Mouse (Mus musculus): Measurements from ENCODE around the gene Jund. TPM values are rescaled to one million over a fixed set of nuclear protein-coding genes. Genes with fewer than 3 reads are reported as not detected.

Jund gene
- total and polyA plus RNA-seq, 3 experiments = 16.5 to 18.8 TPM; not detected in 1

DNA sequence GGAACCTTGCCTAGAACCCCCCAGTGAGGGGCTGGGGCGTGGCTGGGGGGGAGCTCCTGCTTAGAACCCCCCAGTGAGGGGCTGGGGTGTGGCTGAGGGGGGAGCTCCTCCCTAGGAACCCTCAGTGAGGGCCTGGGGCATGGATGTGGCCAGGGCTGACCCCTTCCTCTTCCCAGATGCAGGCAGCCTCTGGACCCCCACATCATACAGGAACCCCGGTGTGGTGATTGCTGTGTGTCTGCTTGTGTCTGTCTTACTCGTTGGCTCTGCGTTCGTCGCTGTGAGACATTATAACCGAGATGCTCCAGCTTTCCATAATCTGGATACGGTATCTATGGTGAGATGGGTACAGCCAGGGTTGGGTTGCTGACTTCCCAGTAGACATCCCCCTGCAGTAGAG, 22.9 kb downstream of the Jund start:
- no peak for DNase-seq (ENCODE audit: low read depth, low spot score)
- Histone ChIP-seq H3K36me3 (ENCODE audit: control insufficient read depth in 1 of 2, insufficient read depth in 2 of 2, low read length in 2 of 2) (no peaks in the 10 kb centered on the region), H3K4me1 (ENCODE audit: control insufficient read depth in 1 of 2, insufficient read depth in 2 of 2, low read length in 2 of 2) (no peaks in the 10 kb centered on the region), H3K27ac (ENCODE audit: control insufficient read depth, low read depth, low read length) (no peak overlapping the region), H3K9me3 (replicated peaks; ENCODE audit: insufficient read depth, low read length) (no peaks in the 10 kb centered on the region), H3K79me2 (ENCODE audit: control insufficient read depth, insufficient read depth, low read length, poor library complexity) (no peaks in the 10 kb centered on the region), H3K27me3 (ENCODE audit: control insufficient read depth in 1 of 2, insufficient read depth in 2 of 2, low read length in 2 of 2) (no peaks in the 10 kb centered on the region; a peak in 2 of 4 replicates), H3K4me3 (ENCODE audit: control insufficient read depth in 1 of 2, insufficient read depth in 1 of 2, low read depth in 2 of 2, low read length in 2 of 2) (no peak overlapping the region), H3K9ac (ENCODE audit: control insufficient read depth, low read depth, low read length, poor library complexity, severe bottlenecking) (no peak overlapping the region)
- TF ChIP-seq RCOR1 (IDR thresholded peaks at IDR 0.05; ENCODE audit: low read depth, low read length) (no peak), POLR2AphosphoS5 (IDR thresholded peaks at IDR 0.05; ENCODE audit: borderline replicate concordance, low read depth, low read length) (no peak), MXI1 (IDR thresholded peaks at IDR 0.05; ENCODE audit: low read depth, low read length) (no peak), NRF1 (IDR thresholded peaks at IDR 0.05; ENCODE audit: insufficient read depth, low read depth, low read length, poor library complexity, severe bottlenecking) (no peak), ETS1 (IDR thresholded peaks at IDR 0.05; ENCODE audit: low read depth, low read length) (no peak), MAZ (IDR thresholded peaks at IDR 0.05; ENCODE audit: low read depth, low read length) (no peak)

DNA sequence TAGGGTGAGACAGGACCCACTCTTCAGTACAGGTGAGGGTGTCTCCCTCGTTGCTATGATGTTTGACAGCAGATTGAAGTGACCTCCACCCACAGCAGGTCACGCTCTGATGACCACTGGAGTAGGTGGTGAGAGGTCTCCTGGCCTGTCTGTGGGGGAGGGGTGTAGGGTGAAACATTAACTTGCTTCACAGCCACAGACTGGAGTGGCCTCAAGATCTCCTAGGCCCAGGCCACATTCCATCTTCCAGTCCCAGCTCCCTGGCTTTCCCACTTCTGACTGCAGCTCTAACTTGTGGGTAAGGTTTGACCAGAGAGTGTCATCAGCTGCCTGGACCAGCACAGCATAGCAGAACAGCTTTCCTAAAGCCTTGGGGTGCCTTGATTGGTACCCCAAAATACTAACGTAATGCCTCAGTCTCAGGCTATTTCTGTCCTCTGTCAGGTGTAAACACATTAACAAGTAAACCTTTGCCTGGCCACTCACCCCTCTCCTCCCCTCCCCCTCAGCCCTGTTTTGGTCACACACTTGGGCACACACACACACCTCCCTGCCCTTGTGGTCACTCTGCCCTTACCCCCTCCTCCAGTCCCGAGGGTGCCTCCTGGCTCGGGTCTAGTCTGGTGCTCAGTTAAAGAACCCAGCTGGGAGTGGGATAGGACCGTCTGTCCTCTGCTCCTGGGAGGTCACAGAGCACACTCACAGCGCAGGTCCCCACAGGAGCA, 24.9 kb downstream of the Jund start, which contains the start of gene Pde4c:
Gene Pde4c, plus strand, starts transcription at position 235 of the 725 bp plus-strand sequence.
- Histone ChIP-seq H3K9ac (ENCODE audit: control insufficient read depth, low read depth, low read length, poor library complexity, severe bottlenecking) (no peak within 1 kb of the TSS), H3K27me3 (ENCODE audit: control insufficient read depth in 1 of 2, insufficient read depth in 2 of 2, low read length in 2 of 2) (no peaks in the 10 kb centered on the region; a peak in 2 of 4 replicates), H3K9me3 (replicated peaks; ENCODE audit: insufficient read depth, low read length) (no peaks in the 10 kb centered on the region), H3K4me1 (ENCODE audit: control insufficient read depth in 1 of 2, insufficient read depth in 2 of 2, low read length in 2 of 2) (no peaks in the 10 kb centered on the region), H3K79me2 (ENCODE audit: control insufficient read depth, insufficient read depth, low read length, poor library complexity) (no peaks in the 10 kb centered on the region), H3K27ac (ENCODE audit: control insufficient read depth, low read depth, low read length) (no peak within 1 kb of the TSS), H3K36me3 (ENCODE audit: control insufficient read depth in 1 of 2, insufficient read depth in 2 of 2, low read length in 2 of 2) (no peaks in the 10 kb centered on the region), H3K4me3 (ENCODE audit: control insufficient read depth in 1 of 2, insufficient read depth in 1 of 2, low read depth in 2 of 2, low read length in 2 of 2) (no peak within 1 kb of the TSS)
- DNase-seq (ENCODE audit: low read depth, low spot score) = no peak
- no peak for TF ChIP-seq SIN3A (IDR thresholded peaks at IDR 0.05; ENCODE audit: low read length)
- TF ChIP-seq RCOR1 (IDR thresholded peaks at IDR 0.05; ENCODE audit: low read depth, low read length) = no peak
- TF ChIP-seq ZC3H11A (IDR thresholded peaks at IDR 0.05; ENCODE audit: low read depth, low read length) = no peak
- TF ChIP-seq MEF2A (IDR thresholded peaks at IDR 0.05; ENCODE audit: extremely low read depth, insufficient replicate concordance, low read depth, low read length, poor library complexity, severe bottlenecking) = no peak
- no peak for TF ChIP-seq MYC (IDR thresholded peaks at IDR 0.05; ENCODE audit: low read depth, low read length)
- no peak for TF ChIP-seq CHD1 (IDR thresholded peaks at IDR 0.05; ENCODE audit: low read depth, low read length)
- no peak for TF ChIP-seq POLR2AphosphoS5 (IDR thresholded peaks at IDR 0.05; ENCODE audit: borderline replicate concordance, low read depth, low read length)

DNA sequence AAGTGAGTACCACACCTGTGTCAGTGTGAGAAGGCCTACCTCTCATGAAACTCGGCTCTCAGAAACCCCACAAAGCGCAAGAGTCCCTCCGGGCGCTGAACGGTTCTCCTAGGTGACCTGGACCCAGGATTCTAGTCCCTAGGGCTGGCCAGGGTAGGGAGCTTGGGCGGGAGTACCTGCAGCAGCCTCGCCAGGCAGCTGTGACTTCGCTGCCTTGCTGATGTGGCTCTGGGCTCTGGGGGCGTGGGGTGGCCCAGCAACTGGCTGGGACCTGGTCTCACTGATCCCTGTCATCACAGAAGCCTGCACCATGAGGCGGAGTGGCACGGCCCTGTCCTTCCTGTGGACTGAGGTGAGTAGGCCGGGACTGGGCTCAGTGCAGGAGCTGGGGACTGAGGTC, 25.5 kb downstream of the Jund start:
- Histone ChIP-seq H3K9me3 (replicated peaks; ENCODE audit: insufficient read depth, low read length) (no peaks in the 10 kb centered on the region), H3K27ac (ENCODE audit: control insufficient read depth, low read depth, low read length) (no peak overlapping the region)

More for the DNA sequence above, 25.5 kb downstream of the Jund start:
- no peak overlapping the region for H3K4me3 ChIP-seq (ENCODE audit: control insufficient read depth in 1 of 2, insufficient read depth in 1 of 2, low read depth in 2 of 2, low read length in 2 of 2)
- H3K4me1 ChIP-seq (ENCODE audit: control insufficient read depth in 1 of 2, insufficient read depth in 2 of 2, low read length in 2 of 2) = no peaks in the 10 kb centered on the region
- H3K79me2 ChIP-seq (ENCODE audit: control insufficient read depth, insufficient read depth, low read length, poor library complexity) = no peaks in the 10 kb centered on the region
- H3K9ac ChIP-seq (ENCODE audit: control insufficient read depth, low read depth, low read length, poor library complexity, severe bottlenecking) = no peak overlapping the region
- DNase-seq (ENCODE audit: low read depth, low spot score) = no peak
- H3K27me3 ChIP-seq (ENCODE audit: control insufficient read depth in 1 of 2, insufficient read depth in 2 of 2, low read length in 2 of 2) = no peaks in the 10 kb centered on the region; a peak in 3 of 4 replicates
- TF ChIP-seq GABPA (IDR thresholded peaks at IDR 0.05; ENCODE audit: low read depth, low read length) = no peak
- no peak for TF ChIP-seq MXI1 (IDR thresholded peaks at IDR 0.05; ENCODE audit: low read depth, low read length)
- no peak for TF ChIP-seq CTCF (IDR thresholded peaks at IDR 0.05 in 2 of 3, conservative IDR thresholded peaks at IDR 0.05 in 1 of 3; ENCODE audit: control insufficient read depth in 1 of 3, insufficient read depth in 1 of 3, low read depth in 2 of 3, low read length in 3 of 3, poor library complexity in 1 of 3, severe bottlenecking in 1 of 3)
- no peak for TF ChIP-seq SMC3 (IDR thresholded peaks at IDR 0.05; ENCODE audit: low read depth, low read length)
- no peak for TF ChIP-seq ZKSCAN1 (IDR thresholded peaks at IDR 0.05; ENCODE audit: low read depth, low read length)
- TF ChIP-seq POLR2AphosphoS5 (IDR thresholded peaks at IDR 0.05; ENCODE audit: borderline replicate concordance, low read depth, low read length) = no peak
- no peak for TF ChIP-seq ZC3H11A (IDR thresholded peaks at IDR 0.05; ENCODE audit: low read depth, low read length)
- no peak for TF ChIP-seq MAZ (IDR thresholded peaks at IDR 0.05; ENCODE audit: low read depth, low read length)
- TF ChIP-seq ZMIZ1 (IDR thresholded peaks at IDR 0.05; ENCODE audit: low read depth, low read length) = no peak
- TF ChIP-seq MYB (IDR thresholded peaks at IDR 0.05; ENCODE audit: low read depth, low read length) = no peak
- no peak for TF ChIP-seq EP300 (IDR thresholded peaks at IDR 0.05; ENCODE audit: low read depth in 1 of 2, low read length in 2 of 2)
- no peak for TF ChIP-seq TCF12 (IDR thresholded peaks at IDR 0.05; ENCODE audit: low read depth, low read length)
- no peak for TF ChIP-seq USF1 (IDR thresholded peaks at IDR 0.05; ENCODE audit: low read depth, low read length)
- TF ChIP-seq POLR2AphosphoS2 (IDR thresholded peaks at IDR 0.05; ENCODE audit: low read length) = no peak
- TF ChIP-seq MYC (IDR thresholded peaks at IDR 0.05; ENCODE audit: low read depth, low read length) = no peak
- H3K36me3 ChIP-seq (ENCODE audit: control insufficient read depth in 1 of 2, insufficient read depth in 2 of 2, low read length in 2 of 2) = no peaks in the 10 kb centered on the region

All from MEL (cell line).